Mouse (Mus musculus) lung, postnatal 14 days (tissue): ENCODE results near the gene Pik3ca.

Source experiments
- DNase-seq: peaks from one replicate; pipeline ENCODE4 v3.0.0; 2021

The Pik3ca gene

DNA sequence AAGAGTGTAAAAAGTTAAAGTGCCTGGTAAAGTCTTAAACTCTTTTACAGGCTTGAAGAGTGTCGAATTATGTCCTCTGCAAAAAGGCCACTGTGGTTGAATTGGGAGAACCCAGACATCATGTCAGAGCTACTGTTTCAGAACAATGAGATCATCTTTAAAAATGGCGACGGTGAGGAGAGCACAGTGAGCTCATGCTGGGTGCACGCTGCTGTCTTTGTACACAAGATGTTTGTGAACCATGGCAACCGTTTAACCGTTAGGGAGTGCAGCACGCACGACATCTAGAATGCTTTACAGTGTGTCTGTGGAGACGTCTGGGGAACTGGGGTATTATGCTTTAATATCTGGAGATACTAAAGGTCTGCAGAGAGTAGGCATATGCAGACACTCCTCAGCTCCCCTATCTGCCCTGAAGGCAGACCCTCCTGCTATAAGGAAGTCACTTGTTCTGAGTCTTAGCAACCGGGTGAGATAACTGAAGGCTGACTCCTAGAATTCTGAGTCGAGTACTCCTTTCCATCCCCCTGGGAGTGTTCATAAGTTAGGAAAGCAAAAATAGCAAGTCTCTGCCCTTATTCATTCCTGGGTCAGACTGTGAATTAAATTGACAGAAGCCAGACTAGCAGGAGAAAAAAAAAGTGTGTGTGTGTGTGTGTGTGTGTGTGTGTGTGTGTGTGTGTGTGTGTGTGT is 57.0 kb downstream of the Pik3ca start:
- DNase-seq: no peak

DNA sequence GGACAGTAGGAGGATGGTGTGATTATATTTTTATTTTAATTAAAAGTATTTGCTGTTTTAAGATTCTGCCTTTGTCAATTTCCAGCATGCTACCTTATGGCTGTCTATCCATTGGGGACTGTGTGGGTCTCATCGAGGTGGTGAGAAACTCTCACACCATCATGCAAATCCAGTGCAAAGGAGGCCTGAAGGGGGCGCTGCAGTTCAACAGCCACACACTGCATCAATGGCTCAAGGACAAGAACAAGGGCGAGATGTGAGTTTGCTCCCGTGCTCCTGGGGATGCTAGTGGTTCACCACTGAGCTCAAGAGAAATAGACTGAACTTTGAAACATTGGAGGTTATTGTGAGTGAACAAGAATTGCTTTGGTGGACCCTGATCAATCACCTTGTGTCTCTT is 62.3 kb downstream of the Pik3ca start:
- DNase-seq: peak; percentile 56

- no peak for DNase-seq
Observed at GRCm38 (mm10) chr3:32467321-32467720, 69.8 kb downstream of the Pik3ca start.

DNA sequence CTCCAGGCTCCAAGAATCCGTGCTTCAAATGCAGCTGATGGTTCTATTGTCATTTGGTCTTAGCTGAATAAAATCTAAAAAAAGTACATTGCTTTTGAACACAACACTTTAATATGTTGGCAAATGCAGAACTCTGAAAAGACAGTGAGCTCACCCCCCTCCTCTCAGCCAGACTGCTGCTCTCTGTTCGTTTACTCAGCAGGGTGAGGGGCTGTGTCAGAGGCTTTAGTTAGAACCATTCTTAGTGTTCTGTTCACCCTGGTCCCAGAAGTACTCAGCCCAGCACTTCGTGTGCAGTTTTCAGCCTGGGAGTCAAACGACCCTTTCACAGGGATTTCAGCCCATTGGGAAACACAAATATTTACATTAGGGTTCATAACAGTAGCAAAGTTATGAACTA is 70.9 kb downstream of the Pik3ca start:
- DNase-seq: no peak

GRCm38 (mm10) chr3:32470449-32470848 is 73.0 kb downstream of the Pik3ca start:
- DNase-seq: no peak

GRCm38 (mm10) chr3:32471098-32471497 is 73.6 kb downstream of the Pik3ca start:
- DNase-seq: peak; percentile 24

GRCm38 (mm10) chr3:32472191-32472900 is 74.9 kb downstream of the Pik3ca start:
- no peak for DNase-seq

DNA sequence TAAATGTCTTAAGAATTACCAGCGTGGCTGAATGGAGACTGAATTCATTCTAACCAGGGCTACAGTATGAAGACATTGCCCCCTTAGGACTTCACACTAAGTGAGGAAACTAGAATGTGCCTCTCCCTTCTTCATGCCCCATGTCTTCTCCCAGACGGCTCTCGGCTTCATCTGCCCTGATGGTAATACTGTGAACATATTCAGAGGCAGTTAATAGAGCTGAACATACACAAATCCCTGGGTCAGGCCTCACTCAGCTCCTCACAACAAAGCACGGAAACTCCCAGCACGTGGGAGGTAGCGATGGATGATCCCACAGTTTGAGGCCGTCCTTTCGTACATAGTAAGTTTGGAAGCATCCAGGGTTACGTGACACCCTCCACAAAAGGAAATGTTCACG is 75.7 kb downstream of the Pik3ca start:
- no peak for DNase-seq

GRCm38 (mm10) chr3:32479961-32480360 is 82.5 kb downstream of the Pik3ca start:
- no peak for DNase-seq

GRCm38 (mm10) chr3:32483035-32483434 is 85.6 kb downstream of the Pik3ca start:
- DNase-seq: no peak

- no peak for DNase-seq
Observed at GRCm38 (mm10) chr3:32486543-32486942, 89.1 kb downstream of the Pik3ca start.

- no peak for DNase-seq
Observed at GRCm38 (mm10) chr3:32488172-32488571, 90.7 kb downstream of the Pik3ca start.

DNA sequence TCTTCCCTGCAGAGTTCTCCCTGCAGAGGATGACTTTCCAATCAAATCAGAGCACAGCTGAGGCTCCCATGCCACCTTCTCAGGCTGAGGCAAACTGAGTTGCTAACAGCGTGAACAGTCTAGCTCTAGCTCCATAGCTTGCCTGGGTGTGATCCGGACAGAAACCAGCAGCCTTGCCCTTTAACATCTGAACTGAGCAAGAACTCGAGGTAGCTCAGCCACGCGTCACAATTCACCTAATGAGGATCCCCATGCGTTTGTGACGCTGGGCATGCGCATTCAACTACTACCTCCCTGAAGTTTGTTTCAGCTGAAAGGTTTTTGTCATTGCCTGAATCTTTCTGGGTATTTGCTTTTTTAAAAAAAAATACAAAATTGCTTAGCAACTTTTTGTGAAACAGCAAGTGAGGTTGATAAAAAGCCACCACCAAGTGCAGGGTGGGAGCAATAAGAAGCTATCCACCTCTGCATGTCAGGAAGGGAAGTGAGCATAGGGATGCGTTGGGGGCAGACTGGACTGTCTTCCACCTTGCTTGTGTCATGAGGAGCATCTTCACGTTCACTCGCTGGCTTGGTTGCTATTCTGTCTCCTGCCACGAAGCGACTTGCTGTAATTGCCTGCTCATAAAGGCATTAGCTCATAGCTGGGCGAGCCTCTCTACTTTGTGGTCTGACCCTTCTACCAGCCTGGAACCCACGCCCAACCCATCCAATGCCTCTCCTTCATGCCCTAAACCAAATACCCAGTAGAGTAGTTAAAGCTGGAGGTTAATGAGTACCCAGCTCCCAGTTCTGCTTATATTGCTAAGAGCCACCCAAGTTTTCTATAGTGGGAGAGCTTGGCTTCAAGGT is 92.8 kb downstream of the Pik3ca start:
- no peak for DNase-seq

DNA sequence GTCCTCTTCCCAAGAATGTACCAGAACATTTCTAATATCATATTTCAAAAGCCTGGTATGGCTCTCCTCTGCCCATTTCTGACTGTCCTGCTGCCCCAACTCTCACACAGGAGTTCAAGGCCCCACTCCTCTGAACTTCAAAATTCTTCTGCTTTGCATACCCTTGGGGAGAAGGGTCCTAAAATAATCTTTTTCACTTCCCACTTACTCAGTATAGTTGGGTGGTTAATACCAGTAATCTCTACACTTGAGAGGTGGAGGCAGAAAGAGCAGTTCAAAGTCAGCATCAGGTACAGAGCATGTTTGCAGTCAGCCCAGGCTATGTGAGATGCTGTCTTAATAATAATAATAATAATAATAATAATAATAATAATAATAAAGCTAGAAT is 93.5 kb downstream of the Pik3ca start:
- no peak for DNase-seq

DNA sequence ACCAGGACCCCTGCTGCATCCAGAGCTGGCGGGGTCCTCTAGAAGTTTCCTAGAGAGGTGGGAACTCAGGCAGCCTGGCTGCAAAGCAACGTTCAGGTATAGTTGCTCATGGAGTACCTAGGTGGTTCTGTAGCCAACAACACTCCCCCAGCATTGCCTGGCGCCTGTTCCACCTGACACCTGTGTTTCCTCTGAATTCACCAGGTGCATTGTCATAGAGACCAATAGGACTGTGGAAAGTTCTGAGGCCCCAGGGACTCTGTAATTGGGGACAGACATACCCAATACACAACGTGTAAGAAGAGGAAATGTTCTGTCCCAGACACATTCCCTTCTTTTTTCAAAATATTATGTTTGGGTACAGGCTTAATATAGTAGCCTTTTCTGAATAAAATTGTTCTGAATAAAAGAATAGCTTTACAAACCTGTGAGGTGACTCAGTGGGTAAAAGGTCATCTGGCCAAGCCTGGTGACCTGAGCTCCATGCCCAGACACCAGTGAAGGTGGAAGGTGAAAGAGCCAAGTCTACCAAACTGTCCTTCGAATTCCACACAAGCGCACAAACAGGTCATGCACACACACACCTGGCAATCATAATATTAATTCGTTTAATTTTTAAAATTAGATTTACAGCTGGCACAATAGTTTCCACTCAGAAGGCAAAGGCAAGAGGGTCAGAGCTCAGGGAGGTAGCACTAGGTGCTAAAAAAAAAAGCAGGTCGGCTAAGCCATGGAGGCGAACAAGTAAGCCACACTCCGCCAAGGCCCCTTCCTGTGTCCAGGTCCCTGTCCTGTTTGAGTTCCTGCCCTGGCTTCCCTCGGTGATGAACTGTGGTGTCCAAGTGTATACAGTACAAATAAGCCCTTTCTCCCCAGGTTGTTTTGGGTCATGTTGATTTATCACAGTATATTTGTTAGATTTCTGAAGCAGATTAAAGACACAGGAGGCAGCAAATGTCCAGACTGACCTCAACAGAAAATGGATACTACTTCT is 94.9 kb downstream of the Pik3ca start, which contains the start of gene Kcnmb3:
Kcnmb3 (minus strand) TSS at position 135 of the 994 bp plus-strand sequence.
- DNase-seq: no peak

DNA sequence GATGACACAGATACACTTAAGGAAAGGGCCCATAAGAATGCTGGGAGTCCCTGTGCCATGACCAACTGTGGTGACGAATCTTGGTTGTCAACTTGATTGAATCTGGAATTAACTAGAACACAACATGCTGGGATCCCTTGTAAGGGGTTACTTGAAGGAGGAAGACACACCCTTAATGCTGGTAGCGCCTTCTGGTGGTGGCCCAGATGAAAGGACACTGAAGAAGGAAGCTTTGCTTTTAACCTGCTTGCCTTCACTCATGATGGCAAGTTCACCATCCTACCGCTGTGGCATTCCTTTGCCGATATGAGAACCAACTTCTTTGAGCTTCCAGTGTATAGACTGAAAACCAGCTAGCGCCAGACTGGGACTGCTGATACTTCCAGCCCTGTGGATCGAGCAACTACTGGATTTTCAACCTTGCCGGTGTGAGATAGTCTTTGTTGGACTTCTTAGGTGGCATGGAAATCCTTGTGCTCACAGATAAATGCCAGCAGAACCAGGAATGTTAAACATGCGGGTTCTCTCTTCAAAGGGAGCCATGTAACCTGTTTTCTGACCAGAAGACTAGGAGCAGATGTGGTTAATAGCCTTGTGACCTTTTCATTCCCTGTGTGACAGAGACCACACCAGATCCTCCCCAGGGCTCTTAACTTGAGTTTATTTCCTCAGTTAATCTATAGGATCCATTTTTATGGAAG is 97.1 kb downstream of the Pik3ca start:
- DNase-seq: peak; percentile 25

DNA sequence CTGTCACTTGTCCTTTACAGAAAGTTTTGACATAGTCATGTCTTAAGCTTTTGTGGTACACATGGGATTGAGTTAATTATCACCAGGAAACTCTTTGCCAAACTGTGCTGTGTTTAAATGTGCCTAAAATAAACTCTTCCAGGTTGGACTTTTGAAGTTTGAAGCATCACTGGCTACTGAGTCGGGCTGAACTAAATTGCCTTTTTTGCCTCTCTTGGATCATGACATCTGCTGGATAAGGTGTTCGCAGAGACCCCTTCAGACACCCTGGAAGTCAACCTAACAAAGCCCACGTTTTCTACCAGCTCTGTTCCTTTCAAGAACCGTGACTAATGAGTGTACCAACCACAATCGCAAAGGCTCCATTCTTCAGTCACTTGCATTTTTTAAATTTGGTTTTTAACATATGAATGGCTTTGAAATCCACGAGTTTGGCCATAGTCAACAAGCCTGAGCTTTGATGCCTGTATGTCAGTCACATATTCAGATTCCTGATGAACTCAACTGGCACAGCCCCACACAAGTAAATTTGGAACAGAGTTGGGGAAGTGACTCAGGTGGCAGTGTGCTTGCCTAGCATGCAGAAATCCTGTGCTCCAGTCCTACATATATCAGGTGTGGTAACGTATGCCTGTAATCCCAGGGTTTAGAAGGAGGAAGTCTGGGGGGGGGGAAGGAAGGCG is 97.8 kb downstream of the Pik3ca start:
- DNase-seq: no peak

GRCm38 (mm10) chr3:32495856-32496710 is 98.6 kb downstream of the Pik3ca start:
- no peak for DNase-seq

DNA sequence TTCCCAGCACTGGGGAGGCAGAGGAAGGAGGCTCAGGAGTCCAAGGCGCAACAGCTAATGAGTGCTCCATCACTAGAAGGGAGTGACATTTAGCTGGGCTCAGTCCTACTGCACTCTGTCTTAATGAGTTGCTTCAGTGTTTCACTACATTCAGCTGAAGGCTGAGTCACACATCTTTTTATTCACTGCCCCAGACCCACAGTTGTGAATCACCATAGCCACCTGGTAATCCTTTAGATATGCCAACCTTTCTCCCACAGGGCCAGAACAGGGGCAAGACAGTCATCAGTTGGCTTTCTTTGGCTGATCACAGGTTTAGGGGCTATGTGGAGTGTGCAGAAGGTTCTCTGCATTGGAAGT is 99.2 kb downstream of the Pik3ca start:
- DNase-seq: no peak

- DNase-seq: no peak
Observed at GRCm38 (mm10) chr3:32500346-32500745, 102.9 kb downstream of the Pik3ca start.
